Mouse (Mus musculus) hindbrain, embryonic 14.5 days (tissue): ENCODE measurements around the gene Calcoco2. TPM values are rescaled to one million over a fixed set of nuclear protein-coding genes. Genes with fewer than 3 reads are reported as not detected.
A peak's percentile ranks its signal among the peaks of the same experiment; 100 is the strongest.

Experiments used
- ATAC-seq: fragments of 200-750 bp; cut with Nextera tagmentation; 2 replicates; pipeline ENCODE4 v1.8.0; 2017; ENCODE audit warnings: moderate number of reproducible peaks, mild to moderate bottlenecking, moderate TSS enrichment, moderate library complexity; ENCODE audit not compliant: low FRiP score
- DNase-seq: peaks from one replicate; pipeline ENCODE4 v3.0.0-alpha.2; 2015; ENCODE audit warnings: low spot score
- H3K27ac ChIP-seq: fragments of 300-500 bp; sonication (generic); 2 replicates; pipeline ENCODE4 v1.5.1; 2014; ENCODE audit warnings: mild to moderate bottlenecking, moderate library complexity
- H3K27me3 ChIP-seq: fragments of 300-500 bp; sonication (generic); 2 replicates; pipeline ENCODE4 v1.6.1; 2014; ENCODE audit warnings: mild to moderate bottlenecking, low read length, mixed read lengths; ENCODE audit not compliant: control insufficient read depth, insufficient read depth
- H3K36me3 ChIP-seq: fragments of 300-500 bp; sonication (generic); replicated peaks from 2 replicates; pipeline ENCODE4 v1.6.1; 2014; ENCODE audit not compliant: control insufficient read depth, insufficient read depth
- H3K4me1 ChIP-seq: fragments of 300-500 bp; sonication (generic); replicated peaks from 2 replicates; pipeline ENCODE4 v1.6.1; 2014; ENCODE audit warnings: antibody characterized with exemption, low read length, mixed read lengths; ENCODE audit not compliant: control insufficient read depth, insufficient read depth
- H3K4me2 ChIP-seq: fragments of 300-500 bp; sonication (generic); replicated peaks from 2 replicates; pipeline ENCODE4 v1.6.1; 2014; ENCODE audit warnings: mild to moderate bottlenecking, moderate library complexity
- H3K4me3 ChIP-seq: fragments of 300-500 bp; sonication (generic); replicated peaks from 2 replicates; pipeline ENCODE4 v1.5.1; 2014; ENCODE audit warnings: mild to moderate bottlenecking, low read length
- H3K9ac ChIP-seq: fragments of 300-500 bp; sonication (generic); 2 replicates; pipeline ENCODE4 v1.6.1; 2014
- H3K9me3 ChIP-seq: fragments of 300-500 bp; sonication (generic); 2 replicates; pipeline ENCODE4 v1.6.1; 2016; ENCODE audit warnings: low read length; ENCODE audit not compliant: control insufficient read depth
- WGBS: fragments of 180-500 bp; shearing (Covaris S2); extraction: QIAGEN DNeasy Blood & Tissue Kit; methylation state at CpG from one replicate; pipeline ENCODE4 v1.1.7; 2014; 5-methylcytosine and 5-hydroxymethylcytosine counted together
- polyA plus RNA-seq: library from polyadenylated mRNA; unstranded; fragments of >200 nt; fragmentation: Nextera tagmentation; extraction: Ambion mirVana; gene quantifications from 2 replicates; pipeline ENCODE4 v1.2.1, GENCODE M21; 2014

Gene Calcoco2
- polyA plus RNA-seq, 1 experiment from 2014 or later: not detected

DNA sequence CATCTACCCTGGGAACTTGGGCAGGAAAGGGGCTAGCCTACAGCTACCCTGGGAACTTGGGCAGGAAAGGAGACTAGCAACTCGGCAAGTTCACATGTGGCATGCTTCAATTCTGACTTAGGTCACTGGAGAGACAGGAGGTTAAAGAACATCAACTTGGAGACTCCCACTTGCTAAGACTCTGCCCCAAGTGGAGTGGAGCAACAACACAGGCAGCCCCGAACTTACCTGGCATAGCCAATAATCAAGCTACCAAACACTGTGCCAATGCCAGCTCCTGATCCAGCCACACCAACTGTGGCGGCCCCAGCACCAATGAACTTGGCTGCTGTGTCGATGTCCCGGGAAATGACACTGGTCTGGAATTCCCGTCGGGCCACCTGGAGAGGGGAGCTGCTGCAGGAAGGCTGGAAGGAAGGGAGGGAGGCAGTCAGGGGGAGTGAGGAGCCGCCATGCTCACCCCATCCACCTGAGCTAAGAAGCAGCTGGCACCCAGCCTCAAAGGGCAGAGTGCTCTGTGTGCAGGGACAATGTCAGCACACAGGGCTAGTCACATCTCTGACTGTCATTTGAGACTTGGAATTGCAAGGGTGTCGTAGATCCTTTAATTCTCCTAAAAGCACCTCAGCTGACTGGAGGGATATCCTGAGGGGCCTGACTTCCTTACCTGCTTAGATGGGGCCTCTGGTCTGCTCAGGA lies 38.3 kb downstream of the Calcoco2 start:
- Histone ChIP-seq H3K9me3 (no peaks in the 10 kb centered on the region), H3K36me3 (peaks cover 20% of the 10 kb centered on the region), H3K27me3 (no peaks in the 10 kb centered on the region), H3K4me1 (peaks cover 13% of the 10 kb centered on the region), H3K4me2 (peak overlapping the region; percentile 75), H3K27ac (no peak overlapping the region), H3K9ac (peak overlapping the region; percentile 83; the same call in 1 of the 2 replicates), H3K4me3 (0 out of 2 replicates have a peak overlapping the region, but pooled peaks have one; percentile 74)
- ATAC-seq: no peak
- WGBS: 86% methylated on average over 6 of the region's 9 CpGs
- DNase-seq: no peak

DNA sequence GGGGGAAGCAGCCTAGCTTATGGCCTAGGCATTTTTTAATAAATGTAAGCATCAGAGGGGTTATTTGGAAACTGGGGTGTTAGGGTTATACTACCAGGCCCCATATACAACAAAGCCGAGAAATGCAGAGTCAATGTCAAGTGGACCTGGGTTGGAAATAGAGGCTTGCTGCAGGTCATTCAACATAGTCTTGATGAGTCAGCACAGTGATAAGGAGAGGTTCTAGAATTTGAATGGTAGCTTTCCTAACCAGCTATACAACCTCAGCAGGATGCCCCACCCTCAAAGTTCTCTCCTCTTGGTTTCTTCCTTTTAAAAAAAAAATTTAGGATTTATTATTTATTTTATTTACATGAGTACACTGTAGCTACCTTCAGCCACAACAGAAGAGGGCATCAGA lies 40.8 kb downstream of the Calcoco2 start:
- ATAC-seq: no peak
- no peaks in the 10 kb centered on the region for H3K27me3 ChIP-seq

DNA sequence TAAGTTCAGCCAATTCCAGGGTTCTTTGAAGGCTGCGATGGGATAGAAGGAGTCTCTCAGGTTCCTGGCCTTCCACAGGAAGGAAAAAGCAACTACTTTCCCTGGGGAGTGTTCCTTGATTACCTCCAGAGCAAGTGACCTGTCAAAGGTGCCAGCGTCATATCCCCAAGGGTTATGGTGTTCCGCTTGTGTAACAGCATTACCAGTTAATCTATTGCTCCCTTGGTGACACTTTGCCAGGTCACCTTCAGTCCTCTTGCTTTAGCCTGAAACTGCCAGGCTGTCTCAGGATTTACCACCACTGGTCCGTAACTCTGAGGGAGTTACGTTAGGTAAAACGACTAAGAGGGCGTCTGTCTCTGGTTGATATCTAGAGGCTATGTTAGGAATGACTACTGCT lies 41.4 kb downstream of the Calcoco2 start:
- ATAC-seq (no peak), DNase-seq (no peak)
- Histone ChIP-seq H3K4me1 (peaks cover 19% of the 10 kb centered on the region), H3K4me3 (no peak overlapping the region), H3K9me3 (no peaks in the 10 kb centered on the region), H3K4me2 (no peak overlapping the region), H3K9ac (no peak overlapping the region), H3K27me3 (no peaks in the 10 kb centered on the region), H3K36me3 (peaks cover 20% of the 10 kb centered on the region), H3K27ac (no peak overlapping the region)
- 89% methylated on average over 7 of the region's 7 CpGs for WGBS

More for the DNA sequence above, 40.8 kb downstream of the Calcoco2 start:
- no peak for DNase-seq
- WGBS: 97% methylated on average over 1 of the region's 1 CpGs
- no peaks in the 10 kb centered on the region for H3K9me3 ChIP-seq
- peaks cover 20% of the 10 kb centered on the region for H3K36me3 ChIP-seq
- no peak overlapping the region for H3K4me2 ChIP-seq
- H3K4me3 ChIP-seq: no peak overlapping the region
- H3K9ac ChIP-seq: no peak overlapping the region
- H3K4me1 ChIP-seq: peaks cover 13% of the 10 kb centered on the region
- H3K27ac ChIP-seq: no peak overlapping the region

DNA sequence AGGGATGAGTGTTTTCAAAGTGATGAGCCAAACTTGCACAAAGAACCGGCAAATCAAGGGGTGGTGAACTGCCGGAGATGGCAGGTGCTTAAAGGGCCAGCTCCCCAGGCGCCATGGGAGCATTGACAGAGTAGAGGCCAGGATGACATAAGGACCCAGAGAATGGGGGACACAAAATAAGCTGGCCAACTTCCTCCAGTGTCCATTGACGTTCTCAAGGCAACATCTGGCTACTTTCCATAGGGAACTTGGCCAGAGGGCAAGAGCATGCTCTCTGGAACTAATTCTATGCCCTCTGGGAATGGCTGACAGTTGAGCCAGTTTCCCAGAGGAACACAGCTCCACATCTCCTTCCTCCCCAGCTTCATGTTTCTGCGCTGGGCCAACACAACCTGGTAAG lies 43.5 kb downstream of the Calcoco2 start:
- Histone ChIP-seq H3K9me3 (no peaks in the 10 kb centered on the region), H3K4me3 (no peak overlapping the region), H3K27ac (no peak overlapping the region), H3K9ac (no peak overlapping the region), H3K4me2 (no peak overlapping the region), H3K4me1 (peaks cover 16% of the 10 kb centered on the region), H3K27me3 (no peaks in the 10 kb centered on the region), H3K36me3 (peaks cover 20% of the 10 kb centered on the region)
- WGBS: 71% methylated on average over 5 of the region's 5 CpGs
- ATAC-seq (no peak), DNase-seq (no peak)

DNA sequence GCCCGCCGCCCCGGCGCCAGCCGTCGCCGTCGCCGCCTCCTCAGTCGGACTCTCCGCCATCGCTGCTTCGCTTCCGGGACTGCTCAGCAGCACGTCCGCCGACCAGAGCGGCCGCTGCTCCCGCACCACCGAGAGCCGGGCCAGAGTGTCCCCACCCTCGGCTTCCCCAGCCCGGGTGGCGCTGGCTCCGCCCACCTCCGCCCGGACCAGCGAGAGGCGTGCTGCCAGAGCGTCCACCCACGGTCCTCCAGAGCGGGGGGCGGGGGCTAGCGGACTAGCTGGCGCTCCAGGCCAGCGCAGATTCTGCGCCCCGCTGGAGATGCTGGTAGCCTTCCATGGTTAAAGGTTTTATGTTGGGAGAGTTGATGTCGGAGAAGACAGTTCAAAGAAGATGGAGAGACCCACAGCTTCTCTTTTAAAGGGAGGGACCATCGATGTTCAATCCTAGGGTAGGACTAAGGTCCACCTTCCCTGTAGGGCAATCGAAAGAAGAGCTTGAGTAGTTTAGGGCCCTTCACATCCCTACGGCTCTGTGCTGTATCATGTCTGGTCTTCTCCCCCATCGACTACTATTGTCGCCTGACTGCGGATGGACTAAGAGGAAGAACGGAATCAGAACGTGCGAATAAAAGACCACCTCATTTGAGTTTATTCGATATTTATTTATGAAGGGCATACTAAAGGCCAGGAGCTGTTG lies 46.4 kb downstream of the Calcoco2 start, which contains the start of gene Ube2z:
Gene Ube2z, minus strand, starts transcription at position 174 of the 697 bp plus-strand sequence.
- Histone ChIP-seq H3K4me1 (peaks cover 22% of the 10 kb centered on the region), H3K36me3 (peaks cover 10% of the 10 kb centered on the region), H3K4me2 (peak within 1 kb of the TSS; percentile 61), H3K9ac (peak within 1 kb of the TSS; percentile 89), H3K9me3 (no peaks in the 10 kb centered on the region), H3K27ac (peak within 1 kb of the TSS; percentile 81), H3K27me3 (no peaks in the 10 kb centered on the region), H3K4me3 (peak within 1 kb of the TSS; percentile 84)
- peak; percentile 99 for ATAC-seq
- DNase-seq: peak; percentile 96
- 4% methylated on average over 49 of the region's 50 CpGs for WGBS

DNA sequence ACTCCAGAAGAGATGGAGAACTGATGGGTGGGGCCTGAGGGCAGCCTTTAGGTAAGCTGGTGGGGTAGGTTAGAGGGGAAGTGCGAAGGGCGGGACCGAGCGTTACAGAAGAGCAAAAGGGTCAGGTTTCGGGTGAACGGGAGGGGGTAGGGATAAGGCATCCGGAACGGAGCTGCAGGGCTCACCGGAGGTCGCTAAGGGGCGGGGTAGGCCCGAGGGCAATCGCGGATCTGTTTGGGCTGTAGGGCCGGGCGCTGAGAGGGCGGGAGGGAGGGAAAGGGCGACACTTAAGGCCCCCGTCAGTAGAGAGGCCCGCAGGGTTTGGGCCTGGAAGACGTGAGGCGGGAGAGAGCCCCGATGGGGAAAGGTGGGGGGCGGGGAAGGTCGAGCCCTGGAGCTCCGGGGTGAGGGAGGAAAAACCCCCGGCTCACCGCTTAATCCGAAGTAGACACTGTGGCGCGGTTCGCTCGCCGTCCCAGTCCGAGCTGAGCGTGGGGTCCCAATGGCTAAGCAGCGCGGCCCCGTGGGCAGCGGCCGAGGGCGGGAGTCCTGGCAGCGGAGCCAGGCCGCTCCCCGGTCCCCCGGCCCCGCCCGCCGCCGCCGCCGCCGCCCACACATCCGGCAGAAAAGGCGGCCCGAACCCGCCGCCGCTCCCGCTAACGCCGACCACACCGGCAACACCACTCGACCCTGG lies 47.1 kb downstream of the Calcoco2 start:
- peak overlapping the region; percentile 84 for H3K4me3 ChIP-seq
- peak overlapping the region; percentile 89 for H3K9ac ChIP-seq
- H3K27me3 ChIP-seq: no peaks in the 10 kb centered on the region
- DNase-seq (no peak), ATAC-seq (peak; percentile 47)
- H3K27ac ChIP-seq: peak overlapping the region; percentile 81
- peak overlapping the region; percentile 61 for H3K4me2 ChIP-seq
- H3K4me1 ChIP-seq: peaks cover 22% of the 10 kb centered on the region
- no peaks in the 10 kb centered on the region for H3K9me3 ChIP-seq
- peaks cover 13% of the 10 kb centered on the region for H3K36me3 ChIP-seq
- under 1% methylated on average over 52 of the region's 64 CpGs for WGBS

DNA sequence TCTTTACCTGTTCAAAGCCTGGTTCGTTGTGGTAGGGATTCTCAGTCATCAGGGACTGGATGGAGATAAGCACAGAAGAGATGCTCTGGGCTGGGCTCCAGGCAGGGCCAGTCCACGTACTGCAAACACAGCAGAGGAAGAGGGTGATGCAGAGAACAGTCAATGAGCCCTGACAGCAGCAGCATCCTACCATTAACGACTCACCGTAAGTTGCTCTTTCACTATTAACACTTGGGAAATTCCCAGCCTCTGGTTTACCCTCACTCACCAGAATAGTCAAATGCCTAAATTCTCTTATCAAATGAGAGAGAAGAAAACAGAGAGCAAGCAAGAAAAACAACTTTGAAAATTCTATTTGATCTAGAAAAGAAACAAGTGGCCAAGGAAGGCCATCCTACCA lies 53.5 kb downstream of the Calcoco2 start:
- ATAC-seq (no peak), DNase-seq (no peak)
- H3K9me3 ChIP-seq: no peaks in the 10 kb centered on the region
- peaks cover 75% of the 10 kb centered on the region for H3K36me3 ChIP-seq
- no peak overlapping the region for H3K4me2 ChIP-seq
- H3K4me1 ChIP-seq: peaks cover 6% of the 10 kb centered on the region
- no peak overlapping the region for H3K27ac ChIP-seq
- H3K27me3 ChIP-seq: no peaks in the 10 kb centered on the region
- no peak overlapping the region for H3K4me3 ChIP-seq
- H3K9ac ChIP-seq: no peak overlapping the region
- WGBS: 93% methylated on average over 4 of the region's 4 CpGs

DNA sequence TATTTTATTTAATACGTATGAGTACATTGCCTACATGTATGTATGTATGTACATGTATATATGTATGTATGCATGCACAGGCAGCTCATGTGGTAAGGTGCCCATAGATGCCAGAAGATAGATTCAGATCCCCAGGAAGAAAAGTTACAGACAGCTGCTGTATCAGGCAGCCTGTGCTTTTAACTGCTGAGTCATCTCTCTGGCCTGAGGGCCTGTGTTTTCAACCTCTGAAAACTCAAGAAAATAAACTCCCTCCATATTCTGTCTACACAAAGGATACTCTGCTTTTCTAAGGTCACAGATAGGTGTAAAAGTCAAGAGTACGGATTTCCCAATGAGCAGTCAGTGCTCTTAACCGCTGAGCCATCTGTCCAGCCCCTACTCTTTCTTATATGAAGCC lies 60.9 kb downstream of the Calcoco2 start:
- peaks cover 96% of the 10 kb centered on the region for H3K36me3 ChIP-seq
- H3K9ac ChIP-seq: no peak overlapping the region
- no peak overlapping the region for H3K4me2 ChIP-seq
- H3K4me3 ChIP-seq: no peak overlapping the region
- WGBS: 97% methylated on average over 3 of the region's 3 CpGs
- DNase-seq: no peak
- no peaks in the 10 kb centered on the region for H3K9me3 ChIP-seq
- ATAC-seq: no peak
- H3K27ac ChIP-seq: no peak overlapping the region
- H3K27me3 ChIP-seq: no peaks in the 10 kb centered on the region
- H3K4me1 ChIP-seq: no peaks in the 10 kb centered on the region

DNA sequence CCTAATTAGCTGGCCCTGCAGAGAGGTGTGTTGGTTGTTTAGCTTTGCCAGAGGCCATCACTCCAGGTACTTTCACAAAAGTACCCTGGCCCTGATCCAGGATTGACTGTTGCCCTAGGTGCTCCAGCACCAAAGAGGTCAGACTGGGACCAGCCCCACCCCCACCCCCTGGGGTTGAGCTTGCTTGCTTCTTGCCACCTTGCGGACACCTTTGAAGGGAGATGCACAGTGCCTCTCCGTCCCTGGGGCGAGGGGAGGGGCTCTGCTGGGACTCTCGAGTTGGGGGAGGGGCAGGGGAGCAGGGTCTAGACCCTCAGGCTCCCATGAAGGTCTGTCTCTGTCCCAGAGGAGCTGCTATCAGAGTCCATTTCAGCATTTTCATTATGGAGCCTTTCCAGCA lies 61.8 kb downstream of the Calcoco2 start:
- Histone ChIP-seq H3K27me3 (no peaks in the 10 kb centered on the region), H3K36me3 (peaks cover 95% of the 10 kb centered on the region), H3K4me1 (no peaks in the 10 kb centered on the region), H3K9ac (no peak overlapping the region), H3K9me3 (no peaks in the 10 kb centered on the region), H3K27ac (no peak overlapping the region), H3K4me3 (no peak overlapping the region), H3K4me2 (no peak overlapping the region)
- DNase-seq: no peak
- no peak for ATAC-seq
- 78% methylated on average over 4 of the region's 4 CpGs for WGBS
